Mouse (Mus musculus) embryonic facial prominence, embryonic 13.5 days (tissue): ENCODE results near the gene Pkn3. TPM values are rescaled to one million over a fixed set of nuclear protein-coding genes. Genes with fewer than 3 reads are reported as not detected.

Experiments used
- ATAC-seq: fragments of 200-750 bp; cut with Nextera tagmentation; 2 replicates; pipeline ENCODE4 v1.8.0; 2017; ENCODE audit warnings: low read depth; ENCODE audit not compliant: insufficient number of reproducible peaks, insufficient read depth, low FRiP score, low TSS enrichment
- H3K27ac ChIP-seq: fragments of 300-500 bp; sonication (generic); 2 replicates; pipeline ENCODE4 v1.5.1; 2015; ENCODE audit warnings: moderate library complexity, mild to moderate bottlenecking, inconsistent platforms
- H3K27me3 ChIP-seq: fragments of 300-500 bp; sonication (generic); 2 replicates; pipeline ENCODE4 v1.6.1; 2015; ENCODE audit warnings: mild to moderate bottlenecking, inconsistent platforms
- H3K36me3 ChIP-seq: fragments of 300-500 bp; sonication (generic); 2 replicates; pipeline ENCODE4 v1.6.1; 2015; ENCODE audit warnings: mild to moderate bottlenecking, inconsistent platforms
- H3K4me1 ChIP-seq: fragments of 300-500 bp; sonication (generic); 2 replicates; pipeline ENCODE4 v1.6.1; 2015; ENCODE audit warnings: inconsistent platforms
- H3K4me2 ChIP-seq: fragments of 300-500 bp; sonication (generic); 2 replicates; pipeline ENCODE4 v1.6.1; 2015; ENCODE audit warnings: moderate library complexity, mild to moderate bottlenecking, inconsistent platforms
- H3K4me3 ChIP-seq: fragments of 300-500 bp; sonication (generic); 2 replicates; pipeline ENCODE4 v1.5.1; 2015; ENCODE audit warnings: mild to moderate bottlenecking, inconsistent platforms
- H3K9ac ChIP-seq: fragments of 300-500 bp; sonication (generic); 2 replicates; pipeline ENCODE4 v1.6.1; 2015; ENCODE audit warnings: mild to moderate bottlenecking, inconsistent platforms
- H3K9me3 ChIP-seq: fragments of 300-500 bp; sonication (generic); 2 replicates; pipeline ENCODE4 v1.6.1; 2016; ENCODE audit warnings: inconsistent platforms
- WGBS: fragments of 180-500 bp; shearing (Covaris S2); methylation state at CpG from one replicate; pipeline ENCODE4 v1.1.7; 2015; ENCODE audit warnings: mixed read lengths; 5-methylcytosine and 5-hydroxymethylcytosine counted together
- polyA plus RNA-seq: library from polyadenylated mRNA; unstranded; fragments of >200 nt; fragmentation: Nextera tagmentation; extraction: Ambion mirVana; gene quantifications from 2 replicates; pipeline ENCODE4 v1.2.1, GENCODE M21; 2015

The Pkn3 gene
- polyA plus RNA-seq, 1 experiment from 2014 or later, result 11.4 TPM

DNA sequence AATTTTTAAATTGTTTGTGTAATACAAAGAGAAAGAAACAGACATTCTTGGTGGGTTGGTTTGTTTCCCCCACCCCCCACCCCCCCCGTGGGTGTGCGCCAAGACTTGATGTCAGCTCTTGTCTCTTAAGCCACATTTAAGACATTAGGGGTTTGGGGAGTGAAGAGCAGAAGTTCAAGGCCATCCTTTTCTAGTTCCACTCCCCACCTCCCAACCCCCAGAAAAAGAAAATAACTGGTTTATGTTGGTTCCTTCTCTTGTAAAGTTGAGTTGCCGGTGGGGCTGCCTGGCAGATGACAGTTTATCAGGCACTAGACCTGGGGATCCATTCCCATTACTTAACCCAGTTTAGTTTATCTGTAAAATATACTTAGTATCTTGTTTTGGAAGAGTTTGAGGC is 13.2 kb upstream of the Pkn3 start:
- H3K4me3 ChIP-seq, result peak overlapping the region; percentile 68

GRCm38 (mm10) chr2:30066046-30066901 is 11.2 kb upstream of the Pkn3 start:
- H3K27me3 ChIP-seq, result no peaks in the 10 kb centered on the region
- H3K36me3 ChIP-seq, result peaks cover 27% of the 10 kb centered on the region
- peak overlapping the region; percentile 99 for H3K9ac ChIP-seq
- no peaks in the 10 kb centered on the region for H3K9me3 ChIP-seq
- peak; percentile 93 for ATAC-seq
- peak overlapping the region; percentile 100 for H3K27ac ChIP-seq
- peak overlapping the region; percentile 80 for H3K4me3 ChIP-seq
- H3K4me2 ChIP-seq, result peak overlapping the region; percentile 62
- under 1% methylated on average over 72 of the region's 101 CpGs for WGBS
- H3K4me1 ChIP-seq, result peaks cover 39% of the 10 kb centered on the region

More for the DNA sequence above, 13.2 kb upstream of the Pkn3 start:
- peak overlapping the region; percentile 83 for H3K4me2 ChIP-seq
- H3K9ac ChIP-seq, result peak overlapping the region; percentile 85; the same call in 1 of the 2 replicates
- no peaks in the 10 kb centered on the region for H3K9me3 ChIP-seq
- no peaks in the 10 kb centered on the region for H3K27me3 ChIP-seq
- 35% methylated on average over 3 of the region's 3 CpGs for WGBS
- no peak for ATAC-seq
- H3K4me1 ChIP-seq, result peaks cover 42% of the 10 kb centered on the region
- H3K27ac ChIP-seq, result no peak overlapping the region
- peaks cover 12% of the 10 kb centered on the region for H3K36me3 ChIP-seq

- ATAC-seq, result peak; percentile 1; the same call in 1 of the 2 replicates
- Histone ChIP-seq H3K9ac (peak overlapping the region; percentile 99), H3K27ac (peak overlapping the region; percentile 100), H3K36me3 (peaks cover 30% of the 10 kb centered on the region), H3K9me3 (no peaks in the 10 kb centered on the region), H3K4me2 (peak overlapping the region; percentile 62), H3K27me3 (no peaks in the 10 kb centered on the region), H3K4me1 (peaks cover 36% of the 10 kb centered on the region), H3K4me3 (peak overlapping the region; percentile 80)
- under 1% methylated on average over 63 of the region's 69 CpGs for WGBS
These were observed 10.2 kb upstream of the Pkn3 start for GRCm38 (mm10) chr2:30067031-30067888.

GRCm38 (mm10) chr2:30067962-30068361 is 9.5 kb upstream of the Pkn3 start:
- Histone ChIP-seq H3K9ac (peak overlapping the region; percentile 99), H3K27me3 (no peaks in the 10 kb centered on the region), H3K4me3 (peak overlapping the region; percentile 80), H3K9me3 (no peaks in the 10 kb centered on the region), H3K4me2 (peak overlapping the region; percentile 62), H3K27ac (no peak overlapping the region), H3K4me1 (peaks cover 35% of the 10 kb centered on the region), H3K36me3 (peaks cover 37% of the 10 kb centered on the region)
- no peak for ATAC-seq
- 18% methylated on average over 7 of the region's 7 CpGs for WGBS

DNA sequence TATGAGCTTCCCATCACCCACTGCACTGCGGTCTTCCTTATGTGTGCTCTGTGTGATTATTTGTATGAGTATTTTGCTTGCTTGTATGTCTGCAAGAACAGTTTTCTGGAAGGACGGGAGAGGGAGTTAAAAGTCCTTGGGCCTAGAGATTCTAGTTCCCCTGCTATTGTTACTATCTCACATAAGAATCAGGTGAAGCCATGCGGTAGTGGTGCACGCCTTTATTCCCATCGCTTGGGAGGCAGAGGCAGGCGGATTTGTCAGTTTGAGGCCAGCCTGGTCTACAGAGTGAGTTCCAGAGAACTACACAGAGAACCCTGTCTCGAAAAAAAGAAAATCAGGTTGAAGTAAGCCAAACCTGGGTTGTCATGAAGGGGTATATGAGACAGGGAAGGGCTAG is 4.6 kb upstream of the Pkn3 start:
- ATAC-seq, result no peak
- WGBS, result 81% methylated on average over 7 of the region's 7 CpGs
- Histone ChIP-seq H3K27ac (no peak overlapping the region; the same call in 1 of the 2 replicates), H3K4me1 (peaks cover 13% of the 10 kb centered on the region), H3K36me3 (peaks cover 49% of the 10 kb centered on the region), H3K27me3 (no peaks in the 10 kb centered on the region), H3K4me2 (no peak overlapping the region), H3K4me3 (no peak overlapping the region), H3K9me3 (no peaks in the 10 kb centered on the region), H3K9ac (no peak overlapping the region)

DNA sequence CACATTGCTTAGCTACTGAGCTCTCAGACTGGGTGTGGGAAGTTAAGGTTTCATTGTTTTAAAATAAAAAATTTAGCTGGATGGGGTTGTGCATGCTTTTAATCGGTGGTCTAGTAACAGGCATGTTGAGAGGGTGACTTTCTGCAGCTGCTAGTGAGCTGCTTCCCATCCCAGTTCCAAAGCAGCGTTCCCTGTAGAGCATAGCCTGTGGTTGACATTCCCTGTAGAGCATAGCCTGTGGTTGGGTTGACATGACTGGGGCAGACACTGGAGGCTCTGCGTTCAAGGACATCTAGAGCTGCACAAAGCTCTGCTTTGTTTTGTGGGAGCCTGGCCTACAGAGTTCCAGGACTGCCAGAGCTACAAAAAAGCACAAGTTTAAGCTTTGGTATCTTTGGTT is 4.2 kb upstream of the Pkn3 start:
- H3K36me3 ChIP-seq, result peaks cover 47% of the 10 kb centered on the region
- peaks cover 12% of the 10 kb centered on the region for H3K4me1 ChIP-seq
- 74% methylated on average over 3 of the region's 3 CpGs for WGBS
- H3K9ac ChIP-seq, result no peak overlapping the region
- H3K9me3 ChIP-seq, result no peaks in the 10 kb centered on the region
- ATAC-seq, result no peak
- H3K27me3 ChIP-seq, result no peaks in the 10 kb centered on the region
- no peak overlapping the region for H3K4me2 ChIP-seq
- H3K4me3 ChIP-seq, result no peak overlapping the region
- H3K27ac ChIP-seq, result no peak overlapping the region

DNA sequence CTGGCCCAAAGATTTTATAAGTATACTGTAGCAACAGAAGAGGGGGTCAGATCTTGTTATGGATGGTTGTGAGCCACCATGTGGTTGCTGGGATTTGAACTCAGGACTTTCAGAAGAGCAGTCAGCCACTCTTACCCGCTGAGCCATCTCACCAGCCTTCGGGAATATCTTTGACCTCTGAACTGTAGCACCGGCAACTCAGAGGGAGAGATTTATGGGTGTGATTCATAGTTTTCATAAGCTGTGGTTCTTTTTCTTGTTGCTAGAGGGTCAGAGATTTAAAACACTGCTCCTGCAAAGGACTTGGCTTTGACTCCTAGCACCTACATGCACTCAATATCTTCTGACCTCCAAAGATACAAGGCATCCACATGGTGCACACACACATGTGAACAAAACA is 1.9 kb upstream of the Pkn3 start:
- no peak for ATAC-seq
- Histone ChIP-seq H3K36me3 (peaks cover 24% of the 10 kb centered on the region), H3K9ac (no peak overlapping the region), H3K27ac (no peak overlapping the region), H3K4me1 (peaks cover 16% of the 10 kb centered on the region), H3K4me2 (no peak overlapping the region), H3K27me3 (no peaks in the 10 kb centered on the region), H3K4me3 (no peak overlapping the region), H3K9me3 (no peaks in the 10 kb centered on the region)
- 89% methylated on average over 3 of the region's 3 CpGs for WGBS

- Histone ChIP-seq H3K36me3 (peaks cover 26% of the 10 kb centered on the region), H3K27me3 (no peaks in the 10 kb centered on the region), H3K9me3 (no peaks in the 10 kb centered on the region), H3K4me1 (peaks cover 16% of the 10 kb centered on the region), H3K9ac (no peak overlapping the region), H3K4me2 (no peak overlapping the region), H3K27ac (no peak overlapping the region), H3K4me3 (no peak overlapping the region)
- no peak for ATAC-seq
- 90% methylated on average over 9 of the region's 9 CpGs for WGBS
These were observed 1.0 kb upstream of the Pkn3 start for GRCm38 (mm10) chr2:30076439-30076838.

DNA sequence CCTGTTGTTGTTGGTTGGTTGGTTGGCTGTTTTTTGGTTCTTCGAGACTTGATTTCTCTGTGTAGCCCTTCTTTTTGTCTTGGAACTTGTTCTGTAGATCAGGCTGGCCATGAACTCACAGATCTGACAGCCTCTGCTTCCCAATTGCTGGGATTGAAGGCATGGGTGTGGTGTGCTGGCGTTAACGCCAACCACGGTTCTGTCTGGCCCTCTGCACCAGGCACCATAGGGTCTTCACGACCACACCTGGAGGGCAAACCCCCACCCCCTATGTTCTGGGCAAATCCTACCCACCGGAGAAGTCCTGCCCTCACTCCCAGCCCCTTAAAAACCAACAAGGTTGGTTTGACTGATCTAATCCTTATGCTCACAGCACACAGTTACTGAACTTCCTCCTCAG is 525 bp upstream of the Pkn3 start:
- Histone ChIP-seq H3K4me3 (peak overlapping the region; percentile 62), H3K36me3 (peaks cover 23% of the 10 kb centered on the region), H3K27me3 (no peaks in the 10 kb centered on the region), H3K9me3 (no peaks in the 10 kb centered on the region), H3K9ac (peak overlapping the region; percentile 74; the same call in 1 of the 2 replicates), H3K27ac (peak overlapping the region; percentile 88), H3K4me2 (peak overlapping the region; percentile 92), H3K4me1 (peaks cover 16% of the 10 kb centered on the region)
- 58% methylated on average over 6 of the region's 6 CpGs for WGBS
- no peak for ATAC-seq

GRCm38 (mm10) chr2:30078349-30078712 is 847 bp downstream of the Pkn3 start:
- H3K4me1 ChIP-seq, result peaks cover 16% of the 10 kb centered on the region
- peak overlapping the region; percentile 88 for H3K27ac ChIP-seq
- no peak for ATAC-seq
- WGBS, result 10% methylated on average over 10 of the region's 10 CpGs
- H3K27me3 ChIP-seq, result no peaks in the 10 kb centered on the region
- no peaks in the 10 kb centered on the region for H3K9me3 ChIP-seq
- peaks cover 11% of the 10 kb centered on the region for H3K36me3 ChIP-seq
- peak overlapping the region; percentile 74 for H3K9ac ChIP-seq
- peak overlapping the region; percentile 62 for H3K4me3 ChIP-seq
- peak overlapping the region; percentile 92 for H3K4me2 ChIP-seq

DNA sequence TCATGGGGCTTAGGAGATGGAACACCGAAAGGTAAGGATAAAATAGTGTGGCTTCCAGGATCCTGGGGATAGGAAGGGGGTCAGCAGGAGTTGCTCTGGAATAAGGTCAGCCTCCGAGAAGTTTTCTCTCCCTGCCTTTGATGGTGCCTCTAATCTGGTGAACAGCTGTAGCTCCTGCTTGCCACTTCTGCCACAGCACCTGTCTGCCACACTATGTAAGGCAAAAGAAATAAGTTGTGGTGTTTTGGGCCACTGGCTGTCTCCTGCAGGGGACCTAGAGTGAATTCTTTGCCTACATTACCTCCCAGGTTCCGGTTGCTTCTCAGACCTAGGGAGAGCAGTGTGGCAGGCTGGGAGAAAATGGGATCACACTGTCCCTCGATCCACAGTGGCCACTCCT is 1.3 kb downstream of the Pkn3 start:
- Histone ChIP-seq H3K27me3 (no peaks in the 10 kb centered on the region), H3K9ac (peak overlapping the region; percentile 74), H3K4me3 (peak overlapping the region; percentile 62; the same call in 1 of the 2 replicates), H3K9me3 (no peaks in the 10 kb centered on the region), H3K36me3 (peaks cover 8% of the 10 kb centered on the region; the same call in 1 of the 2 replicates), H3K4me2 (peak overlapping the region; percentile 92), H3K4me1 (peaks cover 16% of the 10 kb centered on the region), H3K27ac (peak overlapping the region; percentile 88)
- no peak for ATAC-seq
- 66% methylated on average over 4 of the region's 4 CpGs for WGBS
